Mouse (Mus musculus): ENCODE measurements around the gene Spns3. TPM values are rescaled to one million over a fixed set of nuclear protein-coding genes. Genes with fewer than 3 reads are reported as not detected.
A peak's percentile ranks its signal among the peaks of the same experiment; 100 is the strongest.

The Spns3 gene
- 1 to 10 TPM in 2 of 26 experiments, under 1 TPM in 14, not detected in 10; 0.22 to 1.3 (median 0.55) TPM for total RNA-seq (2018; cell fraction: chromatin; rRNA removed)
- under 1 TPM in 22 of 26 experiments, not detected in 4; 0.05 to 0.39 (median 0.17) TPM for total RNA-seq (2018; cell fraction: cytosol; rRNA removed)
- total RNA-seq (2018; cell fraction: nucleus; rRNA removed) = 1 to 10 TPM in 2 of 26 experiments, under 1 TPM in 15, not detected in 9; 0.12 to 1.1 (median 0.50) TPM
- not detected in 3 replicates for polyA plus RNA-seq (2018)

GRCm38 (mm10) chr11:72550134-72550988 lies at the start of gene Spns3:
Gene Spns3 (minus strand): TSS chr11:72550506.
- Histone ChIP-seq H3K4me3 (ENCODE audit: inconsistent target) (no peak within 1 kb of the TSS), H3K27ac (no peak within 1 kb of the TSS), H3K79me2 (ENCODE audit: inconsistent target) (no peaks in the 10 kb centered on the region), H3K36me3 (ENCODE audit: inconsistent target) (no peaks in the 10 kb centered on the region)
- WGBS (ENCODE audit: missing documents) = 12% methylated on average over 8 of the region's 8 CpGs

- 96% methylated on average over 4 of the region's 4 CpGs for WGBS (ENCODE audit: missing documents)
- Histone ChIP-seq H3K4me3 (ENCODE audit: inconsistent target) (no peak overlapping the region), H3K27ac (no peak overlapping the region), H3K36me3 (ENCODE audit: inconsistent target) (no peaks in the 10 kb centered on the region), H3K79me2 (ENCODE audit: inconsistent target) (no peaks in the 10 kb centered on the region)
Measured at GRCm38 (mm10) chr11:72597780-72598179, 47.5 kb upstream of the Spns3 start.

GRCm38 (mm10) chr11:72595010-72595737 lies 44.9 kb upstream of the Spns3 start:
- Histone ChIP-seq H3K36me3 (ENCODE audit: inconsistent target) (no peaks in the 10 kb centered on the region), H3K27ac (no peak overlapping the region), H3K4me3 (ENCODE audit: inconsistent target) (no peak overlapping the region), H3K79me2 (ENCODE audit: inconsistent target) (no peaks in the 10 kb centered on the region)
- WGBS (ENCODE audit: missing documents) = 83% methylated on average over 2 of the region's 2 CpGs

- H3K27ac ChIP-seq = no peak overlapping the region
- no peak overlapping the region for H3K4me3 ChIP-seq (ENCODE audit: inconsistent target)
- WGBS (ENCODE audit: missing documents) = 64% methylated on average over 7 of the region's 7 CpGs
- no peaks in the 10 kb centered on the region for H3K79me2 ChIP-seq (ENCODE audit: inconsistent target)
- no peaks in the 10 kb centered on the region for H3K36me3 ChIP-seq (ENCODE audit: inconsistent target)
Measured at GRCm38 (mm10) chr11:72587537-72588233, 37.4 kb upstream of the Spns3 start.

- Histone ChIP-seq H3K36me3 (ENCODE audit: inconsistent target) (no peaks in the 10 kb centered on the region), H3K27ac (no peak overlapping the region), H3K4me3 (ENCODE audit: inconsistent target) (no peak overlapping the region), H3K79me2 (ENCODE audit: inconsistent target) (no peaks in the 10 kb centered on the region)
- 86% methylated on average over 3 of the region's 3 CpGs for WGBS (ENCODE audit: missing documents)
Measured at GRCm38 (mm10) chr11:72586570-72586969, 36.3 kb upstream of the Spns3 start.

- WGBS (ENCODE audit: missing documents) = 100% methylated on average over 2 of the region's 2 CpGs
- H3K27ac ChIP-seq = no peak overlapping the region
- H3K79me2 ChIP-seq (ENCODE audit: inconsistent target) = no peaks in the 10 kb centered on the region
- H3K36me3 ChIP-seq (ENCODE audit: inconsistent target) = no peaks in the 10 kb centered on the region
- no peak overlapping the region for H3K4me3 ChIP-seq (ENCODE audit: inconsistent target)
Measured at GRCm38 (mm10) chr11:72583092-72583491, 32.8 kb upstream of the Spns3 start.

- Histone ChIP-seq H3K79me2 (ENCODE audit: inconsistent target) (no peaks in the 10 kb centered on the region), H3K36me3 (ENCODE audit: inconsistent target) (no peaks in the 10 kb centered on the region), H3K4me3 (ENCODE audit: inconsistent target) (no peak overlapping the region), H3K27ac (no peak overlapping the region)
- 95% methylated on average over 3 of the region's 3 CpGs for WGBS (ENCODE audit: missing documents)
Measured at GRCm38 (mm10) chr11:72582448-72582705, 32.1 kb upstream of the Spns3 start.

- 92% methylated on average over 8 of the region's 8 CpGs for WGBS (ENCODE audit: missing documents)
- Histone ChIP-seq H3K27ac (no peak overlapping the region), H3K36me3 (ENCODE audit: inconsistent target) (no peaks in the 10 kb centered on the region), H3K79me2 (ENCODE audit: inconsistent target) (no peaks in the 10 kb centered on the region), H3K4me3 (ENCODE audit: inconsistent target) (no peak overlapping the region)
Measured at GRCm38 (mm10) chr11:72581609-72582447, 31.5 kb upstream of the Spns3 start.

GRCm38 (mm10) chr11:72578471-72578870 lies 28.2 kb upstream of the Spns3 start:
- Histone ChIP-seq H3K4me3 (ENCODE audit: inconsistent target) (no peak overlapping the region), H3K79me2 (ENCODE audit: inconsistent target) (no peaks in the 10 kb centered on the region), H3K27ac (no peak overlapping the region), H3K36me3 (ENCODE audit: inconsistent target) (no peaks in the 10 kb centered on the region)
- 91% methylated on average over 3 of the region's 4 CpGs for WGBS (ENCODE audit: missing documents)

- peak overlapping the region; percentile 18; the same call in 1 of the 2 replicates for H3K4me3 ChIP-seq (ENCODE audit: inconsistent target)
- no peaks in the 10 kb centered on the region for H3K79me2 ChIP-seq (ENCODE audit: inconsistent target)
- 20% methylated on average over 24 of the region's 24 CpGs for WGBS (ENCODE audit: missing documents)
- no peaks in the 10 kb centered on the region for H3K36me3 ChIP-seq (ENCODE audit: inconsistent target)
- no peak overlapping the region for H3K27ac ChIP-seq
Measured at GRCm38 (mm10) chr11:72576466-72577351, 26.4 kb upstream of the Spns3 start.

GRCm38 (mm10) chr11:72576111-72576465 lies 25.8 kb upstream of the Spns3 start:
- WGBS (ENCODE audit: missing documents) = 86% methylated on average over 6 of the region's 7 CpGs

GRCm38 (mm10) chr11:72573819-72574218 lies 23.5 kb upstream of the Spns3 start:
- 100% methylated on average over 1 of the region's 1 CpGs for WGBS (ENCODE audit: missing documents)
- H3K27ac ChIP-seq = no peak overlapping the region
- no peaks in the 10 kb centered on the region for H3K36me3 ChIP-seq (ENCODE audit: inconsistent target)
- no peaks in the 10 kb centered on the region for H3K79me2 ChIP-seq (ENCODE audit: inconsistent target)
- no peak overlapping the region for H3K4me3 ChIP-seq (ENCODE audit: inconsistent target)

More at GRCm38 (mm10) chr11:72576111-72576465, 25.8 kb upstream of the Spns3 start:
- Histone ChIP-seq H3K36me3 (ENCODE audit: inconsistent target) (no peaks in the 10 kb centered on the region), H3K27ac (no peak overlapping the region), H3K4me3 (ENCODE audit: inconsistent target) (no peak overlapping the region), H3K79me2 (ENCODE audit: inconsistent target) (no peaks in the 10 kb centered on the region)

- Histone ChIP-seq H3K79me2 (ENCODE audit: inconsistent target) (no peaks in the 10 kb centered on the region), H3K4me3 (ENCODE audit: inconsistent target) (peak overlapping the region; percentile 5; the same call in 1 of the 2 replicates), H3K27ac (no peak overlapping the region), H3K36me3 (ENCODE audit: inconsistent target) (no peaks in the 10 kb centered on the region)
- WGBS (ENCODE audit: missing documents) = 2% methylated on average over 16 of the region's 18 CpGs
Measured at GRCm38 (mm10) chr11:72570319-72570979, 20.1 kb upstream of the Spns3 start.

Measured in macrophage (primary cell).